Mouse (Mus musculus) CD4-positive, CD25-positive, alpha-beta regulatory T cell, adult 9 weeks (primary cell): ENCODE results near the gene Cyp39a1. TPM values are rescaled to one million over a fixed set of nuclear protein-coding genes. Genes with fewer than 3 reads are reported as not detected.

Source experiments
- polyA plus RNA-seq: library from polyadenylated mRNA; unstranded; fragments of 100-300 nt; shearing (Covaris generic); gene quantifications from one replicate; pipeline ENCODE4 v1.2.1, GENCODE M21; 2017

Cyp39a1 gene
- 0.74 TPM for polyA plus RNA-seq

GRCm38 (mm10) chr17:43667290-43667843 lies at the start of gene Cyp39a1:
Gene Cyp39a1, plus strand, starts transcription at chr17:43667425.

GRCm38 (mm10) chr17:43629496-43630426 lies 37.5 kb upstream of the Cyp39a1 start, which contains the start of gene Tdrd6:
Gene Tdrd6, minus strand, starts transcription at chr17:43630299.

GRCm38 (mm10) chr17:43666576-43667289 lies 492 bp upstream of the Cyp39a1 start, which contains the start of gene Slc25a27:
Gene Slc25a27, minus strand, starts transcription at chr17:43667214.

Other genes with a start within 250 kb of the Cyp39a1 start
- gene Mep1a, start 164.6 kb upstream of the Cyp39a1 start, polyA plus RNA-seq: not detected
- not detected for gene Ankrd66, start 123.8 kb upstream of the Cyp39a1 start, polyA plus RNA-seq
- 1.4 TPM for gene Pla2g7, start 99.3 kb upstream of the Cyp39a1 start, polyA plus RNA-seq
- not detected for gene Tdrd6, start 37.1 kb upstream of the Cyp39a1 start, polyA plus RNA-seq
- 11.5 TPM for gene Slc25a27, start 211 bp upstream of the Cyp39a1 start, polyA plus RNA-seq
- not detected for gene Rcan2, start 133.9 kb downstream of the Cyp39a1 start, polyA plus RNA-seq